Mouse (Mus musculus) induced T-regulatory cell, adult 2 months (primary cell): ENCODE measurements around the gene Olfr508.
"Not testable (repeated sequence)": the region's sequence is repeated elsewhere in the genome, so short reads cannot be mapped to it uniquely, and the experiment has no call there.

Experiments used
- DNase-seq: peaks from one replicate; pipeline ENCODE4 v3.0.0-alpha.2; 2012; ENCODE audit warnings: low read depth

Olfr508 gene

DNA sequence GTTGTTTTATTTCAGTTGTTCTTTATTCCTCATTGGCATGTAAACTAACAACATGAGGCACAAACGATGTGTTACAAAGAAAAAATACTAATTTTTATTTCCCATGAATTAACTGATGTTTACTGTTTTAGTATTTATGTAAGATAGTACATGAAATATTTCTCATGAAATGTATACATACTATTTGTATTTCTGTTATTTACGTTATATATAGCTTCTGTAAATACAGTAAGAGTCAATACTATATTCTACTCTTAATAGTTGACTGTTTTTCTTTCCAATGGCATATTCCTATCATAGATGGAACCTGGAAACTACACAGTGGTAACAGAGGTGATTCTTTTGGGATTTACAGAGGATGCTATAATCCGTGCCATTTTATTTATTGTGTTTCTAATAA is at the start of gene Olfr508:
Gene Olfr508, plus strand, starts transcription at position 301 of the 400 bp plus-strand sequence.
- no peak for DNase-seq

DNA sequence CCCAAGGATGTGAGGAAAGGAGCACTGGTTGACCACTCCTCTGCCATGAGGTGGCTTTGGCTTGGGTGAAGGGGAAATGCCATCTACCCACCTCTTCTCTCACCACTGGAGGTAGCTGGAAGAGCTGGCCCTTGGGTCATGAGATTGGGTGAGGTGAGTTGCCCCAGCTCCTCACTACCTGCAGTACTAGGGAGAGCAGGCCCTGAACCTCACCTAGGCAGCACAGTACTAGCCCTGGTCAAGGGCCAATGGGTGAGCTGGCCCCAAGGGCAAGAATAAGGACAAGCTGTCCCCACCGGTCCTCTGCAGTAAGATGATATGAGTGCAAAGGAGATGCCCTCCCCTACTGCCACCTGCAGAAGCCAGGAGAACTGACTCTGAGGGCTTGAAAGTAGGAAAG is 40.0 kb upstream of the Olfr508 start:
- no peak for DNase-seq

GRCm38 (mm10) chr7:108601916-108602315 is 27.9 kb upstream of the Olfr508 start:
- DNase-seq: not testable (repeated sequence)

GRCm38 (mm10) chr7:108610487-108610886 is 19.3 kb upstream of the Olfr508 start, which contains the start of gene Olfr506:
Gene Olfr506, plus strand, starts transcription at chr7:108610787.
- no peak for DNase-seq

DNA sequence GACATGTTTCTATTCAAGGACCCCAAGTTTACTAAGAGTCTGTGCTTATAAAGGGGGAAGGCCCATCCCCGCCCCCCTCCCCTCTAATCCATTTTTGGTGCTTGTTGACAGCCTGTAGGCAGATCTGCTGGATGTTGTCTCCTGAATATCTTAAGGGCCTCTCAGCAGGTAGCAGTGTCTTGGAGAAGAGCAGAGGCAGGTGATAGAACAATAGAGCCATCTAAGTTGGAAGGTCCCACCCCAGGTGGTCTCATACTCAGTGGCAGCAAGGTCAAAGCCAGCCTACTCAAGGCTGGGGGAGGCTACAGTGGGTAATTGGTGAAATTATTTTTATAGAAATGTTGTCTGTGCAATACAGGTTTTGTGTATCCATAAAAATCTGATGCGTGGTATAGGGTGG is 15.7 kb upstream of the Olfr508 start:
- DNase-seq: no peak

GRCm38 (mm10) chr7:108616781-108617180 is 13.0 kb upstream of the Olfr508 start:
- DNase-seq: not testable (repeated sequence)

DNA sequence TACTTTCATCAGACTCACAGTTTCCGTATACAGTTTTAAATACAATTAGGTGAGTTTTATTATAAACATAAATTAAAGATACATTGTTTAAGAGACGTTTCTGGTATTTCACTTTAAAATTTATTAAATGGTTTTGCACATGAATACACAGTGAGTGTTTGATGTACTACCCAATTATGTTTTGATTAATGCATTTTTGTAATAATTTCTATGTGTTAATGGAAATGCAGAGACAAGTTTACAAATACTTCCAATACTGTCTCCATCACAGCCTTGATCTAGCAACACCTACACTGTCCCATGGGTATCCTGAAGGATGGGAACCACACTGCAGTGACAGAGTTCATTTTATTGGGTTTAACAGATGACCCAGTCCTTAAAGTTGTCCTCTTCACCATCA is 8.3 kb upstream of the Olfr508 start, which contains the start of gene Olfr507:
Gene Olfr507, plus strand, starts transcription at position 301 of the 400 bp plus-strand sequence.
- no peak for DNase-seq

DNA sequence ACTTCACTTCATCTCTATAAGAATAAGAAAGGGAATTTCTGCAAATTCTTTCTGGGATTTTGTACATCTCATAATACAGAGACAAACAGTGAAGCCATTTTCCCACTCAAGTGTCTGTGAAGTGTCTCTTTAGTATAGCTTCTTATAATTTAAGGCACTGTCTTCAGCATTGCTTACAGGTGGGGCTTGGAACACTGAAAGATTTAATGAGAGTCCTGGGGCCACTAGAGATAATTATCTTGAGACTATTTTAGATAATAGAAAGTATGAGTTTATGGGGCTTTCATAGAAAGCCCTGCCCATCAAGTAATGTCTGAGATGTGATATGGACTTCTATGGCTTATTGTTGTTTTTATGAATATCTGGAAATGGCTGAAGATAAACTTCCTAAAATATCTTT is 22.0 kb downstream of the Olfr508 start, which contains the start of gene Olfr509:
Gene Olfr509, minus strand, starts transcription at position 101 of the 400 bp plus-strand sequence.
- no peak for DNase-seq

GRCm38 (mm10) chr7:108662419-108662818 is 32.6 kb downstream of the Olfr508 start:
- DNase-seq: no peak

DNA sequence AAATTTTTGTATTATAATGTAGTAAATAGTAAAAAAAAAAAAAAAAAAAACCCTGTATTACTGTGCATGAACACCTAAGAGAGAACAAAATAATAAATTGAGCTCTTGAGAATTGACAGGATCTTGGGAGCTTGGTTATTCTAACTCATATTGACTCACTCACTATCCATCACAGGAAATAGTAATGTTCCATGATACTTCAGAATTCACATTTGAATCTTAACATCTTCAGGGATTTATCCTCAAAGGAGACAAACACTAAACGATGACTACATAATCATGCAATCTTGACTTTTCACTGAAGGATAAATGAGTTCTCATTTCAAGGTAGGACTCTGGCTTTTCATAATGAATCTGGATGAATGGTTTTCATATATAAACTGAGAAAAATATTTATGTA is 36.3 kb downstream of the Olfr508 start, which contains the start of gene Olfr510:
Gene Olfr510, plus strand, starts transcription at position 301 of the 400 bp plus-strand sequence.
- DNase-seq: no peak

DNA sequence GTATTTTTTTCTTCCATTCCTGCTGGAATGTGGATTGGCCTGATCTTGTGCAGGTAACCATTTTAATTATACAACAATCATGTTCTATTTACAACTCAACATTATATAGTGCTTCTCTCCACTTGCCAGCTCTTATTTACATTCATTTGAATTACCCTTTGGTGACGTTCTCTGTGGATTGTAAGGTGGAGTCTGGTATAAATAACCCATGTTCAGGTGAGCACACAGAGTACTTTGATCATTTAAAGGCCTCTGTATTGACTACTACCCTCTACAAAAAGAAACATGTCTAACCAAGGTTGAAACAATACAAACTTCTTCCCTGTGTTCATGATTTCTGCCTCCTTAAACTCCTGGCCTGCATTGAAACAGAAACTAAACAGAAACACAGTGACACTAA is 41.3 kb downstream of the Olfr508 start:
- no peak for DNase-seq

GRCm38 (mm10) chr7:108678886-108679285 is 49.1 kb downstream of the Olfr508 start:
- no peak for DNase-seq
